Mouse (Mus musculus) testis, adult 2 months (tissue): ENCODE results near the gene Gm45799.

Experiments
- CTCF ChIP-seq: fragments of 200-500 bp; IDR thresholded peaks from 2 replicates; pipeline ENCODE4 v1.5.1; 2012; ENCODE audit warnings: low read depth, mild to moderate bottlenecking, inconsistent platforms, low read length, moderate library complexity; ENCODE audit not compliant: control insufficient read depth, insufficient read depth, insufficient replicate concordance
- POLR2A ChIP-seq: fragments of 200-500 bp; IDR thresholded peaks from 2 replicates; pipeline ENCODE4 v1.6.1; 2012; ENCODE audit warnings: low read depth, mild to moderate bottlenecking, inconsistent platforms, low read length, moderate library complexity; ENCODE audit not compliant: control insufficient read depth

GRCm38 (mm10) chr7:105634272-105634920 is 6.0 kb upstream of the Gm45799 start:
- no peak for TF ChIP-seq POLR2A
- TF ChIP-seq CTCF: no peak
